Mouse (Mus musculus) lung, postnatal 25 days (tissue): ENCODE data around the gene Tmem56.
A peak's percentile ranks its signal among the peaks of the same experiment; 100 is the strongest.

Experiments
- DNase-seq: peaks from one replicate; pipeline ENCODE4 v3.0.0; 2022; ENCODE audit warnings: low spot score

Gene Tmem56

DNA sequence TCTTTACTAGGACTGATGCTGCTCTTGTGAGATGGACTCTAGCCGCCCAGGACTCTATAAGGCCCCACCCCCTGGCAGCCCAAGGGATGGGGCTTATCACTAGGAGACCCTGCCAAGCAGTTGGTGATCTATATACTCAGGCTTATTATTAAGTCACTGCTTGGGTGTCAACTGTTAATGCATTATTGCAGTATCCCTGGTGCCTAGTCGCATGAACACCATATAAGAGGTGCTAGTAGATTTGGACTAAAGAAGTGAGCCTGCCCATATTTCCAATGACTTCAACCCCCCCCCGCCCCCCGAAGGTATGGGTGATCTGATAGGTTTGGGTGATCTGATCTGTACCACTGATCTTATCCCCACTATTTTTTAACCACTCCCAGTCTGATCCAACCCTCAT, at the start of gene Tmem56:
TSS of gene Tmem56 (minus strand) at position 101 of the 400 bp plus-strand sequence.
- DNase-seq = no peak

DNA sequence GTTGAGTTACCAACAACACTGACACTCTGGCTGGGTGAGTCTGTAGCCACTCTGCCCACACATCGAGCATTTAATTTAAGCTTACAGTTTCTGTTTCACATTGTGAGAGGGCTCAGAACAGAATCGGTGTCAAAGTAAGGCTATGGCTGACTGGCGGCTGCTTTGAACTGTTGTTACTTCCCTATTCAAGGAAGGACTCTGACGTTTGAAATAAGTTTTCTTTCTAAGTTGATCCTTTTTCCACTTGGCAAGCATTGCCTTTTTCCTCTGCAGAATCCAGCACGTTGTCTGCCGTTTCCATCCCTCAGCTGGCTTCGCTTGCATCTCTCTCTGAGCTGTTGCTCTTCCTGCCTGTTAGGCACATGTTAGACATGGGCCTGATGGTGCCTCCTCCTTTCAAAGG, 47.3 kb upstream of the Tmem56 start:
- no peak for DNase-seq

DNA sequence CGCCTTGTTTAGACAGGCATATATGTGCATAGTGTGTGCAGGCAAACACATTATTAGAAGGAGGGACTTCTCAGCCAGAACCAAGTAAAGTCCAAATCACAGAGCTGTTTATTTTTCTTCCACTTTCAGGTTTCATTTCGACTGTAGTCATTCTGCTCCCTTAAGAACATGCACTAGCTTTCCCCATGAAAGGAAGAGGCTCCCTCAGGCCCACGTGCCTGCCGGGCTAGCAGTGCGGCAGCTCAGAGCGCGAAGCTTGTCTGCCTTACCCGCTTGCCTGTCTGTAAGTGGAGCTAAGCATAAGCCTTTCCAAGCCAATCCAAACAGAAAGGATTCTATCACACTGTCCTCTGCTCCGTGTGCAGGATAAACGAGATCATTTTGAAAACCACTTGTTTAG, 46.7 kb upstream of the Tmem56 start:
- DNase-seq = no peak

DNA sequence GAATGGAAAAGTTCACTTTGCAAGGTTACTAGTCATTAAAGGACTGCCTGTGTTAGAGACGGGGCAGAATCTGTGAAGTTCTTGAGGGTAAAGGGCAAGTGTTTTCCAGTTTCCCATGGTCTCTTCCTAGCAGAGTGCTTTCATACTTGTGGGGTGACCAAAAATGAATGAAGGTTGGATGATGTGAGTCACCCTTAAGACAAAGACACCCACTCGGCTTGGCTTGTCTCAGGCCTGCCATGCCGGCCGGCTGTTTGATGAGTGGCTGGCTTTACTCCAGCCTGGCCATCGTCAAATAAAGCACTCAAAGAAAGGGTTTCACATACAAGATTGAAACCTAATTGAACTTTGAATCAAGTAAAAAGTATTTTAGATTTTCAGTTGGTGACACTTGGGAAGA, 44.5 kb upstream of the Tmem56 start:
- DNase-seq = no peak

DNA sequence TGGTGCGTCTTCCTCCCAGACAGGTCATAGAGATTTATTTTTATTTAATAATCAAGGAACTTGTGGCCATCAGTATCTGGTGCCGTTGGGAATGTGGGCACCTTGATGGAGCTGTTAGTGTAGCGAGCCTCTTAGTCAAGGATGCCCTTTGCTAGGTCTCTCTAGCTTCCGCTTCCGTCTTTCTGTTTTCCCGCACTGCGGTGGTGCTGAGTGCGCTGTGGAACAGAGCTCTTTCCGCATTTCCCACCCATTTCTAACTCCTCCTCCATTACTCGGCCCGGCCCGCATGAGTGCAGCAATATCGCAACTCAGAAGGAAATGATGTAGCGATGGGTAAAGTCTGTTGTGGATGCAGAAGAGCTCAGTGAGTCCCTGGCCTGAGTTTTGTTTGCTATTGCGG, 40.5 kb upstream of the Tmem56 start:
- no peak for DNase-seq

DNA sequence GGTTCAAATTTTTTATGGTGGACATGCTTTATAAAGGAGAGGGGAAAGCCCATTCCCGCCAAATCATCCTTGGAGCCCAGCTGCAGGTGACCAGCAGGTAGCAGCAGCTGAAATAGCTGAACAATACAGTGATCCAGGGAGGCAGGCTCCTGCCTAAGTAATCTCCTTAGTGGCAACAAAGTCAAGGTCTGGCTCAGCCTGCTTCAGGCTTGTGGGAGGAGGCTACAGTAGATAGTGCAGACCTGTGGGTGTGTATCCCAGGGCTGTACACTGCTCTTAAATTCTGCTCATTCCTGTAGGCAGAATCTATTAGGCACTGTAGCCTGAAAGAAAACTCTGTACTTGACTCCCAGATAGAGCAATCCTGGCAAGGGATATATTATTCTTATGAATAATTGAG, 38.0 kb upstream of the Tmem56 start:
- DNase-seq = no peak

DNA sequence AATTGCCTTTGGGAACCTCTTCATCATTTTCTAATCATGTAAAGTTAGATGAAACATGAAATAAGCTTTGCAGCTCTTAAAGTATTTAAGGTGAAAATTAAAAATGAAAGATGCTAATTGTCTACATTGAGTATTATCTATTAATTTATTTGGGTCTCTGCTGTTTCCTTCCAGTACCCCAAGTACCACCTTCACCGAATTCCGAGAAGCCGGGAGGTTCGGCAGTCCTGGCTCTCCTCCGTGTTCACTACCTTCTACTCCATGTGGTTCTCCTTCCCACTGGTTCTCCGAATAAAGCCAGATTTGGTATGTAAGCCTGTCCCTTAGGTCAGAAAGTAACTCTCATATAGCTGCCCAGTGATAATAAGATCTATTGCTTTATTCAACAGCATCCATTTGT, 37.0 kb upstream of the Tmem56 start:
- DNase-seq = no peak

DNA sequence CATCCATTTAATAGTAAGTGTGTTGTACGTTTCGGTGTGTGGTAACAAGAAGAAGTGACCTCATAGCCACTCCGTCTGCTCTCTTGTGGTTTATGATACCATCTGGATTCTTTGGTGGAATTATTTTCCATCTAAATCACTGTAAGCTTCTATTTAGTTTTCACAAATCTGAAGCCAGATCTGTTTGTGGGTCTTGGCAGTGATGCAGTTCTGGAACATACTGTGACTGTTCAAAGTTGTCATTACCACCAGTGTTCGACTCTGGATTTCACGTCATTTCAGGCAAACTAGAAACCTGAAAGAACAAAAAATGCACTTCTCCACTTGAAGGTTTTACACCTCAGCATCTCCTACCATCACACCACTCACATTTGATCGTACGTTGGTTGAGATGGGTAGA, 32.6 kb upstream of the Tmem56 start:
- DNase-seq = no peak

DNA sequence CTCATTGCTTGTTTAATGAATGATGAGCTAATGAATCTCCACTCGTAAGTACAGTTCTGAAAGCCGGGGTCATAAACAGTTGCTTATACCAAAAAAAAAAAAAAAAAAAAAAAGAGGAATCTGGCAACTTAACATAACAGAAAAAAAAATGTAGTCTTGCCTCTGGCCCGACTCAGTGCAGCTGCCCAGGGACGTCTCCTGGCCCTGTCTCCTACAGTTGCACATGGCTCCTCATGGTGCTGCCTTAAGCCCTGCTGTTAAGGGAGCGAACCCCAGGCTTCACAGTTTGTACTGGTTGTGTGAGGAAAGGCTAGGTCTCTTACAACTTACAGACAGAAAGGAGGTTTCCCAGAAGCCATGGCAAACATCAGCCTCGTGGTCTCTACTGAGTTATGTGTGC, 31.3 kb upstream of the Tmem56 start:
- DNase-seq = no peak

DNA sequence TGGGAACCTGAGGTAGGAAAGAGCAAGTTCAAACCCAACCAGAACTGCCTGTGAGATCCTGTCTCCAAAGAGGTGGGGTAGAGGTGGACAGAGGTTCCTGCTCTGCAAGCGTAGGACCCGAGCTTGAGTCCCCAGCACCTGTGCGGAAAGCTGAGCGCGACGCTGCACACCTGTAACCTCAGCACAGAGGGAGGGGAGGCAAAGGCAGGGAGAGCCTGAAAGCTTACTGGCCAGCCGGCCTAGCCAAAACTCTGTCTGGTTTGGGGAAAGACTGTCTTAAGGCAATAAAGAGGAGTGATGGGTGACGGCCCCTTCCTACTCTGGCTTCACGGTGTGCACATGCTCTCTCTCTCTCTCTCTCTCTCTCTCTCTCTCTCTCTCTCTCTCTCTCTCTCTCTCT, 30.1 kb upstream of the Tmem56 start:
- no peak for DNase-seq

DNA sequence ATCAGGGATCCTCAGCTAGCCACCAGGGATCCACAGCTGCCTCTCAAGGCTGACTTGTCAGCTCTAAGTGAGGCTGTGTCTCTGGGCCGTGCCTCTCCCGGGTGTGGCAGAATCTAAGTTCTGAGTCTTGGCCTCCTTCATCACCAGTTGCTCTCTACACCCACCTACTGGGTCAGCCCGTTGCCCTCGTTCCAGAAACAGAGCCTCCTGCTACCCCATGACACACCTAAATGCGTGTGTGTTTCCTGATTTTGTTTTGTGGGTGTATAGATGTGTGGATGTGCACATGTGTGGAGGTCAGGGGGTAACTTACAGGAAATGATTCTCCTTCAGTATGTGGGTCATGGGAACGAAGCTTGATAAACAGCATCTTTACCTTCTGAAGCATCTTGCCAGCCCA, 29.5 kb upstream of the Tmem56 start:
- no peak for DNase-seq

DNA sequence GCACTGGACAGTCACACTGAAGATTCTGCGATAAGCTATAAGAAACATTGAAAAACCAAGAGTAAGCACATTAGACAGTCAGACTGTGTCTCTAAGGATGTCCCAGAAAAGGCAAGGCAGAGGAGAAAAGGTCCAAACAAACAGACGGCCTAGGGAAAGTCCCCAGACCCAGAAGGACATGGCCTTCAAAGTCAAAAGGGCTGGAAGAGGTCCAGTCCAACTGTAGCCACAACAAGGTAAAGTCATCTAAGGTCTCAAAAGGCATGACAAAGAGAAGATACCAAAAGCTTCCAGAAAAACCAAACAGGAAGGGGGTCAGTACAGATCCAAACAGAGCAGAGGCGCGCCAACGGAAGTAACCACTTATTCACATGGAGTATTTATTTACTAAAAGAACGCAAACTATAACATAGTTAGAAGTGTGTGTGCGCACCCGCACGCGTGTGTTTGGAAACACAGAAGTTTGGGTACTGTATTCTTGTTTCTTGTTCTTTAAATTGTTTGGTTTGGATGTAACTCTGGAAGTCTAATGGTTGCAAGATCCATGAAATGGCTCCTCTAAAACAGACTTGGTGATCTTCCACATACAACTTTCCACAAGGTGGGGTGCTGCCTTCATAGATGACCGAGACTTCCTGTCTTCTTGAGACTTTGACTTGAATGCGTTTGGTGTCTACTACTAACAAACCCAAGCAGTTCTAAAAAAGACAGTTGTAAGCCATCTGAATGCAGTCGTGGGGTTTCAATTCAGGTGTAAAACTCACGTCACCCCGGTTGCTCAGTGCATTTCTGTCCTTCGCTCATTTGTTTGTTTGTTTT, 27.2 kb upstream of the Tmem56 start:
- peak; percentile 29 for DNase-seq

DNA sequence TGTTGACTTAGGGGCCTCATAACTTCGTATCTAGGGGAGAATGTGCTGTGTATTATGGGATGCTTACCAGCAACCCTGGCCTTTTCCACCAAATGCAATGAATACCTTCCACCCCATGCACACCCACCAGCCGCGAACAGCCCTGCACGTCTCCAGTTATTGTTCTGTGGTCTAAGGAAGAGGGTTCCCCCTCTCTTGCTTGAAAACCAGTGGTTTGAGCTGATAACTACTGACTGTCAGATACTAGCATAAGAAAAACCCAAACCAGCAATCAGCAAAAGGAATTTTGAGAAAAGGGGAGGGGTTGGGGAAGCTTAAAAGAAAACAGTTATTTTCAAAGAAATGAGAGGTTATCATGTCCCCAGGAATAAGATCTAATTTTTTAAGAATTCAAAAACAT, 26.5 kb upstream of the Tmem56 start:
- no peak for DNase-seq

DNA sequence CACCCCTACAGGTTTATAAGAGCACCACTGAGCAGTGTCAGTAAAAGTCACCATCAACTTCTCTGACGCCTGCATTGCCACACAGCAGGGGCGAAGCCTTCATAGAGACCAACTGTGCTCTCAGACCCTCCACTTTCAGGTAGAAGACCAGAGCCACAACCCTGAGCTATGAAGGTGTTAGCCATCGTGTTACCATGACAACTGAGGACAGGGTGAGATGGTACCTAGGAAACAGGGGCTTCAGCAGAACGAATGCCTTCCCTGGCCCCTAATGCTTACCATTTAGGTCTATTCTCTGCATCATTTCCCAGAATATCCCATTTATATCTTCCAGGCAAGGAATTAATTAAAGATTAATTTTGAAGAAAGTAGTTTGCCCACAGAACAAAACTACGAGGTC, 26.0 kb upstream of the Tmem56 start:
- no peak for DNase-seq

DNA sequence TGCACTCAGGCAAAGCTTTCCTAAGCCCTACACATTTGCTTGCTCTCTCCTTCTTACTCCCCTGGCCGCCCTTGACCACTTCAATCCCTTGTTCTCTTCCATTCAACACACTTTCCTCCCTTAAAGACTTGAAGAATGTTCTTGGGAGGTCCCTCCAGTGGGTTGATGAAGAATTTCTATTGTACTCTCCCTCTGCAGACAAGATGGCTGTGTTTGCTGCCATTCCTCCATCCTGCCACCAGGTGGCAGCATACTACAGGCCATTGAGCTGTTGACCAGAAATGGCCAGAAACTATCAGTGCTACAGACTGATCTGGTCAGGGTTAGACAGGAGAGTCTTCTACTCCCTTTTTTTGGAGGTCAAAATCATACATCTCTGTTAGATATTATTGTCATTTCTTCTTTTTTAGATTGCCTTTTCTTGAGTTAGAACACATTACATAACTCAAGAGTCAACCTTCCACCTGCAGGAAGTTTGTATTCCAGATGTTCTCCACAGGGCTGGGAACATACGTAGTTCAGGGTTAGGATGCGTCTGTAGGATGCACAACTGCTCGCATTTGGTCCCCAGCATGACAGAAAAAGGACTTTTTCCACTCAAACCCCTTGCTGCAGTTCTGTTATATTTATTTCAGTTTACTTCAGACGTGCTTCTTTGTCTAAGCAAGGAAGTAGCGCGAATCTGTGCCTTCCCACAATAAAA, 24.8 kb upstream of the Tmem56 start:
- peak; percentile 81 for DNase-seq

DNA sequence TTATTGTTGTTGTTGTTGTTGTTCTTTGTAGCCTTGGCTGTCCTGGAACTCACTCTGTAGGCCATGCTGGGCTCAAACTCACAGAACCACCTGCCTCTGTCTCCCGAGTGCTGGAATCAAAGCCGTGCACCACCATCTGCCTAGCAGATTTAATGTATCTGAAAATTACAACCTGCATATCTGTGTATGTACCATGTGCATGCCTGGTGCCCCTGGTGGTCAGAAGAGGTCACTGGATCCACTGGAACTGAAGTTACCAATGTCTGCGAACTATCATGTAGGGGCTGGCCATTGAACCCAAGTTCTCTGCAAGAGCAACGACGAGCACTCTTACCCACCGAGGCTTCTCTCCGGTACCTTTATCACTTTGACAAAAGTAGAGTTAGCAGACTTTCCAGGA, 23.7 kb upstream of the Tmem56 start:
- no peak for DNase-seq

DNA sequence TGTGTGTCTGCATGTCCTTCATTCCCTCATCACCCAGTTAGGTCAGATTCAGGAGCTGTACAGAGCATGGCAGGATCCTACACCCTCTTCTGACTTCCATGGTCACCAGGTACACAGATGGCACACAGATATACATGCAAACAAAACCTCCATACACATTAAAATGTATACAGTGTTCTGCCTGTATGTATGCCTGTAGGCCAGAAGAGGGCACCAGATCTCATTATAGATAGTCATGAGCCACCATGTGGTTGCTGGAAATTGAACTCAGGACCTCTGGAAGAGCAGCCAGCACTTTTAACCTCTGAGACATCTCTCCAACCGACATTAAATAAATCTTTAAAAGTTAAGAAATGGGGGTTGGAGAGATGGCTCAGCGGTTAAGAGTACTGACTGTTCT, 11.3 kb upstream of the Tmem56 start:
- no peak for DNase-seq

DNA sequence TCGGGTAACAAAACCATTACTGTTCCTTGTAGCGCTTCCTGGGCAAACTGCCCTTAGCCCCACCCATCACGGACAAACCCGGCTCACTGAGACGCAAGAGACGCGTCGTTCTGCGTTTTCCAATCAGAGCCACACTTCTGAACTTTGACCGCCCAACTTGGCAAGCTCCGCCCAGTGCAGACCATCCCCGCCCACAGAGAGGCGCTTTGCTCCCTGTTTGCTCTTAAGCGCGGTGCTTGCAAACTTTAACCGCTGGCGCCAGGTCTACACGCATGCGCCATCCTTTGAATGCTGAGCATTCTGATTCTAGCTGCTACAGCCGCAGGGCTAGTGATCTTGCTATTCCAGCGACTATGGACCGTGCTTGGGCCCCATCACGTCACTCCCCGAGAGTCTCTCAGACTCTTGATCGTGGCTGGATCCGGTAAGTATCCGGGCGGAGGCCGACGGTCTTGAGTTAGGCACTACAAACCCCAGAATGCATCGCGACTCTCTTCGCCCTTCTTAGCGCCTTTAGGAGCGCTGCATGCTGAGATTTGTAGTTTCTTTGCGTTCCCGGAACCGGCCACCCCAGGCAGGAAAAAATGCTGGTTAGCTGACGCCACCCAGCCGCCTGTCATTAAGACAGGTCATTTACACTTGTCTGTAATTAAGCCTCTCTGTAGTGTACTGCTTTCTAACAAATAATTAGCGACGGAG, 8.8 kb upstream of the Tmem56 start, which contains the start of gene Alg14:
TSS of gene Alg14 (plus strand) at position 214 of the 699 bp plus-strand sequence.
- peak; percentile 99 for DNase-seq

DNA sequence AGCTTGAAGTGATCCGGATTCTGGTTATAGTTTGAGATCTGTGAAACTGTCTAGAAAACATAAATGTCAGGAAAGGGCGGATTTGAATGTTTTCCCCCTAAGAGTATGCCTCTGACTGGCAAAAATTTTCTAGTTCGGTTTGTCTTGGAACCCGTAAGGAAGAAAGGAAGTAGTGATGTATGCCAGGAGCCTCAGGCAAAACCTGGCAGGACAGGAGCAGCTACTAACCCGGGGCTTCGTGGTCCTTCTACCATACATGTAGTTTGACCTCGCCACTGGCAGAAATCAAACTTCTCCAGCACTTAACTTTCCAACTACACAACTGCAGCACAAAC, 8.3 kb upstream of the Tmem56 start:
- no peak for DNase-seq

DNA sequence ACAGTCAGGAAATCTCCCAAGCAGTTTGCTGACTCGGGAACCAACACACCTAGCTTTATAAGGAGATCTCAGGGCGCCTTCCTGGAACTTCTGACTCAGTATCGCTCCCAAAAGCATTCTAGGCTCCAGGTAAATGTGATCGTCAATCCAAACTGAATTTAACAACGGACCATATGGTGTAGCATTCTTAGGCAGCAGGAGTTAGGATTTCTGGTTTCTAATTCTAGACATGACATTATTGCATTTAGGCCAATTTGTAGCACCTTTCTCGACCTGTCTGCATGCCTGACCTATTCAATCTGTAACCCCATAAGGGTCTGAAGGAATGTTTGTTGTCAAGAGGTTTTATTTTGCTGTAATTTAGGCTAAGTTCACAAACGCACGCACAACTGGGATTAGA, 7.8 kb upstream of the Tmem56 start:
- no peak for DNase-seq

DNA sequence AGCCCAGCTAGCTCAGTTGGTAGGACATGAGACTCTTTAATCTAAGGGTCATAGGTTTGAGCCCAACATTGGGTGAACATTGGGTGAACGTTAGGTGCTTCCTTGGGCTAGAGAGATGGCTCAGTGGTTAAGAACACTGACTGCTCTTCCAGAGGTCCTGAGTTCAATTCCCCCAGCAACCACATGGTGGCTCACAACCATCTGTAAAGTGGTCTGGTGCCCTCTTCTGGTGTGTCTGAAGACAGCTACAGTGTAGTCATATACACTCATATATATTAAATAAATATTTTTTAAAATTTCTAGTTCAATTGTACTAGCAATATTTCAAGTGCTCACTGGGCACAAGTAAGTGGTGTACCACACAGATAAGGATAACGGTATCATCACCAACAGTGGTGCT, 4.3 kb upstream of the Tmem56 start:
- no peak for DNase-seq

DNA sequence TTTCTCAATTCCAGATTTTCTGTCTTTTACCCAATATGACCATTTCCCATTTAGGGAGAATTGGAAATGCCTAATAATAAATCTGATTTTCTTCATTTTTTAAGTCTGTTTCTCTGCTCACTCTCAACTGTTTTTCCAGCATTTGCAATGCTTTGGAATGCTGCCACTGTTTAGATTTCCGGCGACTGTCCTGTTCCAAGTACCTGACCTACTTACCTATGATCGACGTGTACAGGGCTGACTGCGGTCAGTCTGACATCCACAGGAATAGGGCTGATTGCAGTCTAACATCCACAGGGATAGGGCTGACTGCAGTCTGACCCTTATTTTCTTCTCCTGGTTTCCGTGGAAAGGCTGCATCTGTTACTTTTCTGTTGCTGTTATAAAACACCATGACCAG, 2.3 kb upstream of the Tmem56 start:
- no peak for DNase-seq

DNA sequence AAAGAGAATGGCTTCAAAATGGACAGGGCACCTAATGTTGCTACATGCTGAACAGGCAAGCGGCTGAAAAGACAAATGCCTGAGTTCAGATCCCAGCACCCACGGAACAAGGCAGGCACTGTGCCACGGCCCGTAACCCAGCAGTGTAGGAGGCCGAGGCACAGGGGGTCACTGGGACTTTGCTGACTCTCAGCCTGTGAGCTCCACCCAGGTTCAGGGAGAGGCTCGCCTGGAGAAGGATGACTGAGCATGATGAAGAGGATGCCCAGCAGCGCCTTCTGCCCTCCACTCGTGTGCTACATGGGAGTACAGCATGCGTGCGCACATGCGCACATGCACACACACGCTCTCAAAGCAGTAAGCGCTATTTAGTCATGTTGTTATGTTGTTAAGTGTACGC, 3.2 kb downstream of the Tmem56 start:
- DNase-seq = no peak
